Mouse (Mus musculus): ENCODE data around the gene Knop1. TPM values are rescaled to one million over a fixed set of nuclear protein-coding genes. Genes with fewer than 3 reads are reported as not detected.
A peak's percentile ranks its signal among the peaks of the same experiment; 100 is the strongest.

Knop1 gene
- total RNA-seq, 2 experiments from 2014 or later = 12.3 to 12.6 TPM

- DNase-seq = peak in 1 of 2 experiments; percentile 15
Observed at GRCm38 (mm10) chr7:118848796-118849195, 7.3 kb downstream of the Knop1 start.

GRCm38 (mm10) chr7:118846329-118846728 lies 9.7 kb downstream of the Knop1 start:
- peak; percentile 34 to 38 for DNase-seq

GRCm38 (mm10) chr7:118845141-118845540 lies 10.9 kb downstream of the Knop1 start:
- DNase-seq = no peak

GRCm38 (mm10) chr7:118842938-118843337 lies 13.1 kb downstream of the Knop1 start:
- DNase-seq = no peak

- peak in 1 of 2 experiments; percentile 31 for DNase-seq
Observed at GRCm38 (mm10) chr7:118841796-118842195, 14.3 kb downstream of the Knop1 start.

- peak in 1 of 2 experiments; percentile 14 for DNase-seq
Observed at GRCm38 (mm10) chr7:118841030-118841745, 14.9 kb downstream of the Knop1 start.

- DNase-seq = no peak
Observed at GRCm38 (mm10) chr7:118837901-118838300, 18.2 kb downstream of the Knop1 start.

GRCm38 (mm10) chr7:118827975-118828416 lies 28.1 kb downstream of the Knop1 start:
- DNase-seq = no peak

- DNase-seq = no peak
Observed at GRCm38 (mm10) chr7:118824451-118824850, 31.6 kb downstream of the Knop1 start.

GRCm38 (mm10) chr7:118821887-118822556 lies 34.0 kb downstream of the Knop1 start:
- DNase-seq = no peak

GRCm38 (mm10) chr7:118821356-118821755 lies 34.7 kb downstream of the Knop1 start:
- peak; percentile 68 to 86 for DNase-seq

- DNase-seq = no peak
Observed at GRCm38 (mm10) chr7:118819666-118820065, 36.4 kb downstream of the Knop1 start.

GRCm38 (mm10) chr7:118817741-118818140 lies 38.3 kb downstream of the Knop1 start:
- no peak for DNase-seq

GRCm38 (mm10) chr7:118816275-118816674 lies 39.8 kb downstream of the Knop1 start:
- no peak for DNase-seq

- DNase-seq = no peak
Observed at GRCm38 (mm10) chr7:118813592-118813991, 42.5 kb downstream of the Knop1 start.

GRCm38 (mm10) chr7:118811407-118812106 lies 44.5 kb downstream of the Knop1 start:
- DNase-seq = peak; percentile 56 to 75

- DNase-seq = peak; percentile 49 to 64
Observed at GRCm38 (mm10) chr7:118807899-118808298, 48.2 kb downstream of the Knop1 start.

- peak; percentile 65 for DNase-seq
Observed at GRCm38 (mm10) chr7:118806631-118807411, 49.2 kb downstream of the Knop1 start.

GRCm38 (mm10) chr7:118803425-118803824 lies 52.6 kb downstream of the Knop1 start:
- no peak for DNase-seq

- peak; percentile 44 to 55 for DNase-seq
Observed at GRCm38 (mm10) chr7:118801791-118802190, 54.3 kb downstream of the Knop1 start.

GRCm38 (mm10) chr7:118800112-118800734 lies 55.8 kb downstream of the Knop1 start:
- DNase-seq = peak in 1 of 2 experiments; percentile 45

All from heart, adult 18-20 months (tissue).